Mouse (Mus musculus): ENCODE measurements around the gene Gucy2d. TPM values are rescaled to one million over a fixed set of nuclear protein-coding genes. Genes with fewer than 3 reads are reported as not detected.

Gucy2d gene
- polyA plus RNA-seq, 1 experiment from 2014 or later: not detected

DNA sequence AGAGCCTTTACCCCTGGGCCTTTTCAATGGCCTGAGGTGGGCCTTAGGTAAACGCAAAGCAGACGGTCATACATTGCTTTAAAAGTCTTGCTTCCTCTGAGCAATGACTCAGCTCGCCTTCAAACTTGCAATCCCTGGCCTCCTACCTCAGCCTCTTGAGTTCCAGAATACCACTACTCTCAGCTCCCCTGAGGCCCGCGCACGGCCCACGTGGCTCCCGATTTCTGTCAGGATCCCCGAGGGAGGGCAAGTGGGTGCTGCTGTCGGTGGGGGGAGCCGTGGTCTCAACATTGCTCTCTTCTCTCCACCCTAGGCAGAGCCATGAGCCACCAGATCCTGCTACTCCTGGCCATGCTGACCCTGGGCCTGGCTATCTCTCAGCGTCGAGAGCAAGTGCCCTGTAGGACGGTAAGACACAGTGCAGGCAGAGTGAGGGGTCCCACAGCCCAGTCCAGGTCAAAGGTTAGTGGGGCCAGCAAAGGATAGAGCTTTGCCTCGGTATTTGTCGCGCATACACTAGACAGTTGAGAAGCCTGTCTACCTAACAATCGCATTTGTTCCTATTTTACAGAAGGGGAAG, 53.8 kb downstream of the Gucy2d start:
- peaks cover 12% of the 10 kb centered on the region for H3K4me1 ChIP-seq
- no peak overlapping the region for H3K4me3 ChIP-seq
- H3K4me2 ChIP-seq: no peak overlapping the region
- no peak overlapping the region for H3K9ac ChIP-seq
- H3K9me3 ChIP-seq: no peaks in the 10 kb centered on the region
- H3K36me3 ChIP-seq (replicated peaks): no peaks in the 10 kb centered on the region
- no peak overlapping the region for H3K27ac ChIP-seq
- WGBS: 79% methylated on average over 18 of the region's 18 CpGs
- no peaks in the 10 kb centered on the region; the same call in 1 of the 2 replicates for H3K27me3 ChIP-seq (replicated peaks)
- ATAC-seq (replicated peaks): no peak

DNA sequence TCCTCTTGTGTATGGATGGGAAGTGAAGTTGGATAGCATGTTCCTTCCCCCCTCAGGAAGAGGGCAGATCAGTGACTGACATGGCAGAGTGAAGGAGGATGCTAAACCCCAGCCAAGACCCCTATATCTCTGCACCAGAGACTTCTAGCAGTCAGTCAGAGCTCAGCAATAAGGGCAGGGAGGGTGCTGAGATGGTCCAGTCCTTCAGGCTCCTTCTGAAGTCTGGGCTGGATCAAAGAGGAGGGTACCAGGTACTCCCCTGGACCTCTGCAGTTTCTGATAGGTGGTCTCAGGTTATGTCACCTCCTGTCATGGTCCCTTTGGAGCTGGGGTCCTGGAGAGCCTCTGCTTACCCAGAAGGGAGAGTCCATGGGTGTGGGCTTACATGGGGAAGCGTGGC, 55.4 kb downstream of the Gucy2d start:
- H3K27ac ChIP-seq: no peak overlapping the region
- WGBS: 73% methylated on average over 1 of the region's 1 CpGs
- H3K4me2 ChIP-seq: no peak overlapping the region
- H3K36me3 ChIP-seq (replicated peaks): no peaks in the 10 kb centered on the region
- no peaks in the 10 kb centered on the region for H3K27me3 ChIP-seq (replicated peaks)
- no peak for ATAC-seq (replicated peaks)
- H3K9me3 ChIP-seq: no peaks in the 10 kb centered on the region
- H3K4me1 ChIP-seq: no peaks in the 10 kb centered on the region
- H3K4me3 ChIP-seq: no peak overlapping the region
- no peak overlapping the region for H3K9ac ChIP-seq

DNA sequence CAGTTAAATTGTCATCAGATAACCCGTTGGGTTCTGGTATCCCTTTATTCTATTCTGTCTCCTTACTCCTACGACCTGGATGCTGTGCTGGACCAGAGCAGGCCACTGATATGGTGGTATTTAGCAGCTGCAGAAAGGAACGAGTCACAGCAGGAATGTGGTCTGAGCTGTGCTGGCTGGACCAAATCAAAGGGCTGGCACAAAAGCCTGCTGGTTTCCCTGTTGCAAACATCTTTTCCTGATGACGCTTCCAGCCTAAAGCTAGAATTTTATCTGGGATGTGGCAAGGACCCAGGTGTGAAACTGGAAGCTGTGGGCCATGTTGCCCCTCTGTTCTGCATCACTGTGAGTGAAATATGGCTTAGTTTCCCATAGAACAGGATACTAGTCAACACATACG, 57.2 kb downstream of the Gucy2d start:
- H3K4me2 ChIP-seq: no peak overlapping the region
- no peaks in the 10 kb centered on the region for H3K36me3 ChIP-seq (replicated peaks)
- no peaks in the 10 kb centered on the region for H3K4me1 ChIP-seq
- no peak overlapping the region for H3K9ac ChIP-seq
- no peak for ATAC-seq (replicated peaks)
- H3K9me3 ChIP-seq: no peaks in the 10 kb centered on the region
- WGBS: 54% methylated on average over 5 of the region's 5 CpGs
- no peak overlapping the region for H3K27ac ChIP-seq
- H3K27me3 ChIP-seq (replicated peaks): no peaks in the 10 kb centered on the region
- H3K4me3 ChIP-seq: no peak overlapping the region

DNA sequence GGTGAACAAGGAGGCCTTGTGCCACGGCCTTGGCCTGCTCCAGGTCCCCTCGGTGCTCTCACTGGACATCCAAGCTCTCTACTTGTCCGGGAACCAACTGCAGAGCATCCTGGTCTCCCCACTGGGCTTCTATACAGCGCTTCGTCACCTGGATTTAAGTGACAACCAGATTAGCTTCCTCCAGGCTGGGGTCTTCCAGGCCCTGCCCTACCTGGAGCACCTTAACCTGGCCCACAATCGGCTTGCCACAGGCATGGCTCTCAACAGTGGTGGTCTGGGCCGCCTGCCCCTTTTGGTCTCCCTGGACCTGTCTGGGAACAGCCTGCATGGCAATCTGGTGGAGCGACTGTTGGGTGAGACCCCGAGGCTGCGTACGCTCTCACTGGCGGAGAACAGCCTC, 57.9 kb downstream of the Gucy2d start:
- H3K9ac ChIP-seq: no peak overlapping the region
- H3K27ac ChIP-seq: no peak overlapping the region
- H3K36me3 ChIP-seq (replicated peaks): no peaks in the 10 kb centered on the region
- no peak overlapping the region for H3K4me2 ChIP-seq
- H3K4me1 ChIP-seq: 0 out of 2 replicates have a peak, but pooled peaks cover under 1% of the 10 kb centered on the region
- no peaks in the 10 kb centered on the region for H3K9me3 ChIP-seq
- 93% methylated on average over 12 of the region's 12 CpGs for WGBS
- no peaks in the 10 kb centered on the region for H3K27me3 ChIP-seq (replicated peaks)
- H3K4me3 ChIP-seq: no peak overlapping the region
- ATAC-seq (replicated peaks): no peak

DNA sequence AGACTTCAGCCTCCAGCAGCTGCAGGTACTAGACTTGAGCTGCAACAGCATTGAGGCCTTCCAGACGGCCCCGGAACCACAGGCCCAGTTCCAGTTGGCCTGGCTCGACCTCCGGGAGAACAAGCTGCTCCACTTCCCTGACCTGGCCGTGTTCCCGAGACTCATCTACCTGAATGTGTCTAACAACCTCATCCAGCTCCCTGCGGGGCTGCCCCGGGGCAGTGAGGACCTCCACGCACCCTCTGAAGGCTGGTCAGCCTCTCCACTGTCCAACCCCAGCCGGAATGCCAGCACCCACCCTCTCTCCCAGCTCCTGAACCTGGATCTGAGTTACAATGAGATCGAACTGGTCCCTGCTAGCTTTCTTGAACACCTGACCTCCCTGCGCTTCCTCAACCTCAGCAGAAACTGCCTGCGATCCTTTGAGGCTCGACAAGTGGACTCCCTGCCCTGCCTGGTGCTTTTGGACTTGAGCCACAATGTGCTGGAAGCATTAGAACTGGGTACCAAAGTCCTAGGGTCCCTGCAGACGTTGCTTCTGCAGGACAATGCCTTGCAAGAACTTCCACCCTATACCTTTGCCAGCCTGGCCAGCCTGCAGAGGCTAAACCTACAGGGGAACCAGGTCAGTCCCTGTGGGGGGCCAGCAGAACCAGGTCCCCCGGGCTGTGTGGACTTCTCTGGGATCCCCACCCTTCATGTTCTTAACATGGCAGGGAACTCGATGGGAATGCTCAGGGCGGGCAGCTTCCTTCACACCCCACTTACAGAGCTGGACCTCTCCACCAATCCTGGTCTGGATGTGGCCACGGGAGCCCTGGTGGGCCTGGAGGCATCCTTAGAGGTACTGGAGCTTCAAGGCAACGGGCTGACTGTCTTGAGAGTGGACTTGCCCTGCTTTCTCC, 58.7 kb downstream of the Gucy2d start:
- H3K9me3 ChIP-seq: no peaks in the 10 kb centered on the region
- 0 out of 2 replicates have a peak, but pooled peaks cover 3% of the 10 kb centered on the region for H3K4me1 ChIP-seq
- no peaks in the 10 kb centered on the region for H3K36me3 ChIP-seq (replicated peaks)
- no peaks in the 10 kb centered on the region for H3K27me3 ChIP-seq (replicated peaks)
- H3K4me3 ChIP-seq: no peak overlapping the region
- no peak overlapping the region for H3K9ac ChIP-seq
- ATAC-seq (replicated peaks): no peak
- no peak overlapping the region for H3K27ac ChIP-seq
- WGBS: 84% methylated on average over 20 of the region's 20 CpGs
- H3K4me2 ChIP-seq: no peak overlapping the region

DNA sequence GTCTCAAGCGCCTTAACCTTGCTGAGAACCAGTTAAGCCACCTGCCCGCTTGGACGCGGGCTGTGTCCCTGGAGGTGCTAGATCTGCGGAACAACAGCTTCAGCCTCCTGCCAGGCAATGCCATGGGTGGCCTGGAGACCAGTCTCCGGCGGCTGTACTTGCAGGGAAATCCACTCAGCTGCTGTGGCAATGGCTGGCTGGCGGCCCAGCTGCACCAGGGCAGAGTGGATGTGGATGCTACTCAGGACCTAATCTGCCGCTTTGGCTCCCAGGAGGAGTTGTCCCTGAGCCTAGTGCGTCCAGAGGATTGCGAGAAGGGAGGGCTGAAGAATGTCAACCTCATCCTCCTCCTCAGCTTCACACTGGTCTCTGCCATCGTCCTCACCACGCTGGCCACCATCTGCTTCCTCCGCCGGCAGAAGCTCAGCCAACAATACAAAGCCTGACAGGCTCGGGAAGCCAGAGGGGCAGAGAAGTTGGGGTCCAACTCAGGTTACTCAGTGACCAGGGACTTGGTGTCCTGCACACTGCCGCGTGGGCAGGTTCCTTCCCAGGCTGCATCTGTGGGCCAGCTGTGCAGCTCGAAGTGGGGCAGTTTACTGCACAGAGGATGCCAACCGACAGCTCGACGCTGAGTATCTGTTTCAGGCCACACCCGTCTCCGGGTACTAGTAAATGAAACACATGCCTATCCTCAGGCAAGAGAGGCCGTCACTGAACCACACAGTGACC, 59.5 kb downstream of the Gucy2d start:
- H3K36me3 ChIP-seq (replicated peaks): no peaks in the 10 kb centered on the region

DNA sequence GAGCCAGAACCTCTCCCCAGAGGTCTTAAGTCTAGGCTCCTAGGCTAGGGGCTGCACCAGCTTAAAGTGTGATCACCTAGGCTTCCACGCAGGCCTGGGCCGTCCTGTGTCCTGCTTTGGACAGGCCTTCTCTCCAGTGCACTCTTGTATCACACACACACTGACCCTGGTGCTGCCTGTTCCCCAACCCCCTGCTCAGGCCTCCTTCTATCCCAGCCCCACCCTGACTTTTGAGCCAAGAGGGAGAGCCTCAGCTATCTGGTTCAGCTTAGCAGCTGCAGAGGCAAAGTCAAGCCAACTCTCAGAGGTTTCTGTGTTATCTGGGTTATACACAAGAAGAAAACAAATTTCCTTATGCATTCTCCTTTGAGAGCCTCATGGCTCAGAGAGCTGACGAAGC, 60.3 kb downstream of the Gucy2d start:
- Histone ChIP-seq H3K36me3 (replicated peaks) (no peaks in the 10 kb centered on the region), H3K27ac (no peak overlapping the region), H3K9ac (no peak overlapping the region), H3K4me3 (no peak overlapping the region), H3K27me3 (replicated peaks) (no peaks in the 10 kb centered on the region), H3K4me2 (no peak overlapping the region), H3K9me3 (no peaks in the 10 kb centered on the region), H3K4me1 (peaks cover 15% of the 10 kb centered on the region; the same call in 1 of the 2 replicates)
- no peak for ATAC-seq (replicated peaks)
- WGBS: 92% methylated on average over 3 of the region's 3 CpGs

More for the DNA sequence above, 59.5 kb downstream of the Gucy2d start:
- Histone ChIP-seq H3K27ac (no peak overlapping the region), H3K27me3 (replicated peaks) (no peaks in the 10 kb centered on the region), H3K4me1 (peaks cover 9% of the 10 kb centered on the region; the same call in 1 of the 2 replicates), H3K9ac (no peak overlapping the region), H3K4me2 (no peak overlapping the region), H3K4me3 (no peak overlapping the region), H3K9me3 (no peaks in the 10 kb centered on the region)
- no peak for ATAC-seq (replicated peaks)
- 79% methylated on average over 25 of the region's 25 CpGs for WGBS

DNA sequence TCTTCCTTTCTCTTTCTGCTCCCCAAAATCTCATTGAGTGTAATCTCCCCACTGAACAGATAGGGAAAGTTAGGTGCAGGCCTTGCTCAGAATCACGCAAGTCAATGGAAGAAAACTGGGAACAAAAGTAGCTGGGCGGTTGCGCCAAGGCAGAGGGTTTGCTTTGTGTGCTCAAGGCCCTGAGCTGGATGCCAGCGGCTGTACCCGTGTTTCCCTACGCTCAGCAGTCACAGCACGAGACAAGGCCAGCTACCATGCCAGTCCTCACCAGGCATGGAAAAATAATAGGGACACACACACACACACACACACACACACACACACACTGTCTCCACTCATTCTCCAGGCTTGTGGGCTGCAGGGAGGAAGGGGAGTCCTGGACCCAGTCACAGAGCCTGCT, 60.9 kb downstream of the Gucy2d start:
- H3K4me2 ChIP-seq: no peak overlapping the region
- H3K36me3 ChIP-seq (replicated peaks): no peaks in the 10 kb centered on the region
- peaks cover 18% of the 10 kb centered on the region; the same call in 1 of the 2 replicates for H3K4me1 ChIP-seq
- no peak overlapping the region for H3K4me3 ChIP-seq
- H3K9ac ChIP-seq: no peak overlapping the region
- H3K9me3 ChIP-seq: no peaks in the 10 kb centered on the region
- no peaks in the 10 kb centered on the region for H3K27me3 ChIP-seq (replicated peaks)
- no peak overlapping the region for H3K27ac ChIP-seq
- ATAC-seq (replicated peaks): no peak
- 77% methylated on average over 7 of the region's 7 CpGs for WGBS

DNA sequence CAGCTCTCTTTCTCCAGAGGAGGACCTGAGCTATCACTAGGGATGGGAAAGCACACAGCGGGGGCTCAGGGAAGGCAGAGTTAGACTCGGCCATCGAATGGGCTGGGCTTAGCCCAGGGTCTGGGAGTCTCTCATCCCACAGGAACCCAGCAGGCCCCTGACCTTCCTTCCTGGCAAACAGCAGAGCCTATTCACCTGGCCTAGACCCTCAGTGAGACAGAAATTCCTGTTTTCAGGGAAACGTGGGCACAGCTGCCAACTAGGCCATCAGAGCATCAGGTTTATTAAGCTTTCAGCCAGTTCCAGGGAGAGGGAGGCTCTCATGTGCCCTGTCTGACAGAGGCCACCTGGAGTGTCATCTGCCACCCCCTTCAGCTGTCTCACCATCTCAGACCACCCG, 62.7 kb downstream of the Gucy2d start:
- no peaks in the 10 kb centered on the region for H3K36me3 ChIP-seq (replicated peaks)
- 31% methylated on average over 5 of the region's 5 CpGs for WGBS
- H3K9ac ChIP-seq: no peak overlapping the region
- H3K4me3 ChIP-seq: no peak overlapping the region
- no peak overlapping the region for H3K27ac ChIP-seq
- no peak overlapping the region for H3K4me2 ChIP-seq
- peaks cover 18% of the 10 kb centered on the region; the same call in 1 of the 2 replicates for H3K4me1 ChIP-seq
- no peaks in the 10 kb centered on the region for H3K27me3 ChIP-seq (replicated peaks)
- no peaks in the 10 kb centered on the region for H3K9me3 ChIP-seq
- ATAC-seq (replicated peaks): no peak

DNA sequence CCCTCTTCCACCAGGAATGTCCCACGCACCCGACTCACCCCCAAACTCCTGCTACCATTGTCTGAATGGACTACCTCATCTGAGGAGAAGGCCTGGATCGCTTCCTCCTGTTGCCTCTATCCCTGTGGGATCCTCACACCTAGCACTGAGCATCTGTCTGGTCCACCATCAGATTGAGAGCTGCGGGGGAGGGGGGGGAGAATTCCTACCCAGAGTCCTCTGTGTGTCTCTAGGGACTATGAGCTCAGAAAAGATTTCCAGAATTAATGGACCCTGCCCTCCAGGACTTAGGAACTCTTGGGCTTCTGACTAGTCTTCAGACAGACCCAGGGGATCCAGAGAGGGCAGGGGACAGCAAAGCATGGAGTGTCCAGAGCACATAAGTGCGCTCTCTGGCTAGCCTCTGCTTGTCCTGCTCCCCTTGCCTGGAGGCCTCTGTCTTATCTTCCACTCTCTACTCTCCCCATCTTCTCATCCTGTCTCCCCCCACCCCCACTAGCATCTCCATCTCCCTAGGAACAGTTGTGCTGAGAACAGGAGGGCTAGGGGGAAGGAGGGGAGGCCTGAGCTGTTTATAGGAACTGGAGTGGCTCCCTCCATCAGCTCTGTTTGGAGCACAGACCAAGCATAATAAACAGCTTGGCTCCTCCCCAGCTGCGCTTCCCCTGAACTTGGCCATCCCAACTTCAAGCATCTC, 63.9 kb downstream of the Gucy2d start:
- H3K27ac ChIP-seq: no peak overlapping the region
- no peak overlapping the region for H3K9ac ChIP-seq
- no peak overlapping the region for H3K4me3 ChIP-seq
- no peaks in the 10 kb centered on the region for H3K9me3 ChIP-seq
- no peak for ATAC-seq (replicated peaks)
- H3K4me1 ChIP-seq: peaks cover 18% of the 10 kb centered on the region; the same call in 1 of the 2 replicates
- 61% methylated on average over 6 of the region's 6 CpGs for WGBS
- H3K36me3 ChIP-seq (replicated peaks): no peaks in the 10 kb centered on the region
- no peaks in the 10 kb centered on the region for H3K27me3 ChIP-seq (replicated peaks)
- H3K4me2 ChIP-seq: no peak overlapping the region

DNA sequence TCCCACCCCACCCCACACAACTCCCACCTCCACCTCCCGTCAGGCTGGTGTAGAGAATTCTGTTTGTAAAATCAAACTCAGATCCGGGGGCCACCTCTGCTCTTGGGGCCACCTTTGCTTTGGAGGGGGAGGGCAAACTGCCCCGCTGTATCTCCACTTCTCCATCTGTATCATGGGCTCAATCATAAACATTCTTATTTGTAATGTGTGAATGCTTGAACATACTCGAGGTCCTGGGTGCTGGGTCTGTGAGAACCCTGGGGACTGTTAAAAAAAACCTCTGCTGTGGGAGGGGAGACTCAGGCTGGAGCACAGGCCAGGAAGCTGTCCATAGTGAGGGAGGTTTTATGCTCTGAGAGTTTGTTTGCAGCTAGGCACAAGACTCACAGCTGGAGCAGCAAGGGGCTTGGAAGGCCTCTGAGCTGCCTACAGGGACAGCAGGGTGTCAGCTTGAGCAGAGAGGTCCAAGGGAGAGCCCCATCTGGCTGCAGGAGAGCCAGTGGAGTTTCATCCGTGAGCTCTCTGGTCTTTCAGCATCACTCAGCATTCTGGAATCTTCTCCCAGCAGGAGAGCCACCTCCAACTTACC, 64.6 kb downstream of the Gucy2d start:
- no peak for ATAC-seq (replicated peaks)
- no peaks in the 10 kb centered on the region for H3K36me3 ChIP-seq (replicated peaks)
- no peaks in the 10 kb centered on the region for H3K9me3 ChIP-seq
- WGBS: 45% methylated on average over 5 of the region's 5 CpGs
- peaks cover 18% of the 10 kb centered on the region; the same call in 1 of the 2 replicates for H3K4me1 ChIP-seq
- H3K9ac ChIP-seq: no peak overlapping the region
- H3K27me3 ChIP-seq (replicated peaks): no peaks in the 10 kb centered on the region
- no peak overlapping the region for H3K4me3 ChIP-seq
- H3K4me2 ChIP-seq: no peak overlapping the region
- H3K27ac ChIP-seq: no peak overlapping the region
